Mouse (Mus musculus) ES-Bruce4 (cell line): ENCODE data around the gene Cdipt. TPM values are rescaled to one million over a fixed set of nuclear protein-coding genes. Genes with fewer than 3 reads are reported as not detected.

Experiments used
- H3K27ac ChIP-seq: 2 replicates; pipeline ENCODE4 v1.5.1; 2012; ENCODE audit warnings: low read length, inconsistent platforms; ENCODE audit not compliant: insufficient read depth
- H3K27me3 ChIP-seq: 2 replicates; pipeline ENCODE4 v1.6.1; 2012; ENCODE audit warnings: mild to moderate bottlenecking, low read length, inconsistent platforms; ENCODE audit not compliant: control insufficient read depth, poor library complexity, insufficient read depth, severe bottlenecking
- H3K36me3 ChIP-seq: 2 replicates; pipeline ENCODE4 v1.6.1; 2012; ENCODE audit warnings: inconsistent platforms, mild to moderate bottlenecking, low read length, moderate library complexity; ENCODE audit not compliant: control insufficient read depth, poor library complexity, insufficient read depth, severe bottlenecking
- H3K4me1 ChIP-seq: one replicate; pipeline ENCODE4 v1.8.1; 2011; ENCODE audit warnings: low read length; ENCODE audit not compliant: control insufficient read depth, insufficient read depth
- H3K4me3 ChIP-seq: 2 replicates; pipeline ENCODE4 v1.5.1; 2011; ENCODE audit warnings: low read depth, mild to moderate bottlenecking, low read length
- H3K9ac ChIP-seq: 2 replicates; pipeline ENCODE4 v1.6.1; 2012; ENCODE audit warnings: low read depth, mild to moderate bottlenecking, inconsistent platforms; ENCODE audit not compliant: poor library complexity, severe bottlenecking
- H3K9me3 ChIP-seq: replicated peaks from 2 replicates; pipeline ENCODE4 v1.6.1; 2012; ENCODE audit warnings: mild to moderate bottlenecking, low read length, inconsistent platforms; ENCODE audit not compliant: control insufficient read depth, poor library complexity, insufficient read depth, severe bottlenecking
- CTCF ChIP-seq: IDR thresholded peaks from one replicate; pipeline ENCODE4 v1.8.1; 2011; ENCODE audit warnings: low read depth, low read length
- EP300 ChIP-seq: IDR thresholded peaks from 2 replicates; pipeline ENCODE4 v1.6.1; 2011; ENCODE audit warnings: low read depth, low read length; ENCODE audit not compliant: insufficient read depth
- POLR2A ChIP-seq: IDR thresholded peaks from one replicate; pipeline ENCODE4 v1.8.1; 2011; ENCODE audit warnings: low read length; ENCODE audit not compliant: insufficient read depth
- polyA plus RNA-seq: library from polyadenylated mRNA; stranded (reverse); fragments of >200 nt; gene quantifications from 2 replicates; pipeline ENCODE4 v1.2.4, GENCODE M21; 2011; ENCODE audit warnings: low read depth; ENCODE audit not compliant: missing spikeins, insufficient read depth, insufficient read length

Cdipt gene
- polyA plus RNA-seq, 1 experiment: 42.8 TPM

- H3K4me3 ChIP-seq: peak overlapping the region; percentile 92
- H3K27me3 ChIP-seq: no peaks in the 10 kb centered on the region
- no peaks in the 10 kb centered on the region for H3K4me1 ChIP-seq
- TF ChIP-seq POLR2A: no peak
- H3K27ac ChIP-seq: no peak overlapping the region; the same call in 1 of the 2 replicates
- peak overlapping the region; percentile 96 for H3K9ac ChIP-seq
- peaks cover 14% of the 10 kb centered on the region; the same call in 1 of the 2 replicates for H3K36me3 ChIP-seq
- H3K9me3 ChIP-seq: no peaks in the 10 kb centered on the region
These were observed 1.3 kb downstream of the Cdipt start for GRCm38 (mm10) chr7:126976878-126977459.

- Histone ChIP-seq H3K27me3 (no peaks in the 10 kb centered on the region), H3K9ac (no peak overlapping the region), H3K27ac (no peak overlapping the region), H3K36me3 (peaks cover 14% of the 10 kb centered on the region; the same call in 1 of the 2 replicates), H3K4me3 (no peak overlapping the region), H3K4me1 (no peaks in the 10 kb centered on the region), H3K9me3 (no peaks in the 10 kb centered on the region)
- TF ChIP-seq EP300: no peak
- no peak for TF ChIP-seq CTCF
- TF ChIP-seq POLR2A: no peak
These were observed 3.1 kb downstream of the Cdipt start for GRCm38 (mm10) chr7:126978841-126979240.

GRCm38 (mm10) chr7:126981601-126982000 lies 5.9 kb downstream of the Cdipt start:
- H3K4me1 ChIP-seq: no peaks in the 10 kb centered on the region
- TF ChIP-seq CTCF: no peak
- TF ChIP-seq POLR2A: no peak
- no peak for TF ChIP-seq EP300

GRCm38 (mm10) chr7:126982054-126982453 lies 6.3 kb downstream of the Cdipt start:
- Histone ChIP-seq H3K36me3 (peaks cover 14% of the 10 kb centered on the region; the same call in 1 of the 2 replicates), H3K4me1 (no peaks in the 10 kb centered on the region), H3K9ac (no peak overlapping the region), H3K27me3 (no peaks in the 10 kb centered on the region), H3K9me3 (no peaks in the 10 kb centered on the region), H3K4me3 (no peak overlapping the region), H3K27ac (no peak overlapping the region)
- no peak for TF ChIP-seq POLR2A
- TF ChIP-seq CTCF: no peak
- TF ChIP-seq EP300: no peak

More at GRCm38 (mm10) chr7:126981601-126982000, 5.9 kb downstream of the Cdipt start:
- Histone ChIP-seq H3K27ac (no peak overlapping the region), H3K9ac (no peak overlapping the region), H3K4me3 (no peak overlapping the region), H3K9me3 (no peaks in the 10 kb centered on the region), H3K36me3 (peaks cover 14% of the 10 kb centered on the region; the same call in 1 of the 2 replicates), H3K27me3 (no peaks in the 10 kb centered on the region)

- TF ChIP-seq POLR2A (no peak), CTCF (no peak), EP300 (no peak)
- H3K36me3 ChIP-seq: peaks cover 14% of the 10 kb centered on the region; the same call in 1 of the 2 replicates
- no peak overlapping the region for H3K9ac ChIP-seq
- H3K9me3 ChIP-seq: no peaks in the 10 kb centered on the region
- no peaks in the 10 kb centered on the region for H3K4me1 ChIP-seq
- H3K27me3 ChIP-seq: no peaks in the 10 kb centered on the region
- H3K4me3 ChIP-seq: no peak overlapping the region
- H3K27ac ChIP-seq: no peak overlapping the region
These were observed 7.4 kb downstream of the Cdipt start for GRCm38 (mm10) chr7:126983113-126983512.

- Histone ChIP-seq H3K9me3 (no peaks in the 10 kb centered on the region), H3K27ac (no peak overlapping the region), H3K4me3 (no peak overlapping the region), H3K27me3 (no peaks in the 10 kb centered on the region), H3K36me3 (peaks cover 3% of the 10 kb centered on the region; the same call in 1 of the 2 replicates), H3K4me1 (no peaks in the 10 kb centered on the region), H3K9ac (no peak overlapping the region)
- TF ChIP-seq EP300 (no peak), CTCF (no peak), POLR2A (no peak)
These were observed 9.1 kb downstream of the Cdipt start for GRCm38 (mm10) chr7:126984667-126985444.
